Mouse (Mus musculus) neural tube, embryonic 11.5 days (tissue): ENCODE data around the gene Hpn. TPM values are rescaled to one million over a fixed set of nuclear protein-coding genes. Genes with fewer than 3 reads are reported as not detected.
A peak's percentile ranks its signal among the peaks of the same experiment; 100 is the strongest.

Source experiments
- ATAC-seq: fragments of 200-750 bp; cut with Nextera tagmentation; 2 replicates; pipeline ENCODE4 v1.8.0; 2017; ENCODE audit warnings: moderate number of reproducible peaks, mild to moderate bottlenecking, moderate TSS enrichment, moderate library complexity; ENCODE audit not compliant: insufficient read depth, low FRiP score, low TSS enrichment
- DNase-seq: peaks from one replicate; pipeline ENCODE4 v3.0.0-alpha.2; 2015; ENCODE audit warnings: low spot score
- H3K27ac ChIP-seq: fragments of 300-500 bp; sonication (generic); 2 replicates; pipeline ENCODE4 v1.5.1; 2014; ENCODE audit warnings: low read depth, mild to moderate bottlenecking, low read length
- H3K27me3 ChIP-seq: fragments of 300-500 bp; sonication (generic); 2 replicates; pipeline ENCODE4 v1.6.1; 2014; ENCODE audit warnings: mild to moderate bottlenecking, low read length, mixed read lengths; ENCODE audit not compliant: control insufficient read depth, insufficient read depth
- H3K36me3 ChIP-seq: fragments of 300-500 bp; sonication (generic); 2 replicates; pipeline ENCODE4 v1.6.1; 2014; ENCODE audit warnings: mild to moderate bottlenecking, low read length, moderate library complexity, mixed read lengths; ENCODE audit not compliant: control insufficient read depth, insufficient read depth
- H3K4me1 ChIP-seq: fragments of 300-500 bp; sonication (generic); 2 replicates; pipeline ENCODE4 v1.6.1; 2014; ENCODE audit warnings: low read length, mixed read lengths; ENCODE audit not compliant: control insufficient read depth, insufficient read depth
- H3K4me2 ChIP-seq: fragments of 300-500 bp; sonication (generic); 2 replicates; pipeline ENCODE4 v1.6.1; 2014; ENCODE audit warnings: low read depth, mild to moderate bottlenecking, moderate library complexity
- H3K4me3 ChIP-seq: fragments of 300-500 bp; sonication (generic); 2 replicates; pipeline ENCODE4 v1.5.1; 2014; ENCODE audit warnings: low read depth, low read length
- H3K9ac ChIP-seq: fragments of 300-500 bp; sonication (generic); 2 replicates; pipeline ENCODE4 v1.6.1; 2014; ENCODE audit warnings: mild to moderate bottlenecking, low read length
- H3K9me3 ChIP-seq: fragments of 300-500 bp; sonication (generic); 2 replicates; pipeline ENCODE4 v1.6.1; 2016; ENCODE audit warnings: low read length; ENCODE audit not compliant: control insufficient read depth
- WGBS: fragments of 180-500 bp; shearing (Covaris S2); extraction: QIAGEN DNeasy Blood & Tissue Kit; methylation state at CpG from one replicate; pipeline ENCODE4 v1.1.7; 2014; 5-methylcytosine and 5-hydroxymethylcytosine counted together
- polyA plus RNA-seq: library from polyadenylated mRNA; unstranded; fragments of >200 nt; fragmentation: Nextera tagmentation; extraction: Ambion mirVana; gene quantifications from 2 replicates; pipeline ENCODE4 v1.2.1, GENCODE M21; 2014

Gene Hpn
- polyA plus RNA-seq, result 1.6 TPM in 2 replicates

DNA sequence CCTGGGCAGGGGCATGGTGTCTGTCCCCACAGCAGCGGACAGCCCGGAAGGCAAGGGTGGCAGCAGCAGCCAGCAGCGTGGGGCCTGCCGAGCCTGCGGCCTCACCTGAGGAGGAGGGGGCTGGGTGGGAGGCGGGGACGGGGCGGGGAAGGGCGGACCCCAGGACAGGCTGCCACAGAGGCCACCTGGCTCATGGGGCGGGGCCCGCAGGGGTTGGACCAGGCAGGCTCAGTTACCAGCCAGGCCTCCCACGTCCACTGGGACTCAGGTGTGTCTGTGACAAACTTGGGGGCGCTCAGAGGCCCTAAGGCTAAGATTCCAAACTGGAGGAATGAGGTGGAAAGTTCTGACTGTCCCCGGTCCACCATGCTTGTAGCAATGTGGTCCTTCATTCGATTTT lies at the start of gene Hpn:
TSS of gene Hpn (minus strand) at position 109 of the 400 bp plus-strand sequence.
- DNase-seq, result no peak
- Histone ChIP-seq H3K36me3 (no peaks in the 10 kb centered on the region), H3K9ac (no peak within 1 kb of the TSS), H3K4me2 (no peak within 1 kb of the TSS), H3K27me3 (no peaks in the 10 kb centered on the region), H3K27ac (no peak within 1 kb of the TSS), H3K9me3 (no peaks in the 10 kb centered on the region), H3K4me3 (no peak within 1 kb of the TSS), H3K4me1 (no peaks in the 10 kb centered on the region)
- ATAC-seq, result no peak
- 24% methylated on average over 13 of the region's 15 CpGs for WGBS

DNA sequence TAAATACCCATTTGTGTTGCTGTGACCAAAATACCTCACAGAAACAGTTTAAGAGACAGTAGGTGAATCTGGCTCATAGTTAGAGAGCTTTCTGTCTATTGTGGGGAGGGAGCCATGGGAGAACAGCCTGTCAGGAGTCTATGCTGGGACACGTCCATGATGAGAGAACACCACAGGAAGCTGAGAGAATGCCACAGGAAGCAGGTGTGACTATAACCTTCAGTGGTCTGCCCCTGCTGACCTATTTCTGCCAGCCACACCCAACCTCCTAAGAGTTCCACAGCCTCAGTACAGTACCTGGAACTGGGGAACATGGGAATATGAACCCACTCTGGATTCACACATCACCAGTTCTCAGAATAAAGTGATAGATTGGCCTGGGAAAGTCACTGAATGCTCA lies 49.7 kb upstream of the Hpn start:
- Histone ChIP-seq H3K4me3 (no peak overlapping the region), H3K9me3 (no peaks in the 10 kb centered on the region), H3K9ac (no peak overlapping the region), H3K4me1 (no peaks in the 10 kb centered on the region), H3K36me3 (no peaks in the 10 kb centered on the region), H3K27me3 (no peaks in the 10 kb centered on the region), H3K4me2 (no peak overlapping the region), H3K27ac (no peak overlapping the region)
- 58% methylated on average over 1 of the region's 1 CpGs for WGBS
- ATAC-seq, result no peak
- no peak for DNase-seq

DNA sequence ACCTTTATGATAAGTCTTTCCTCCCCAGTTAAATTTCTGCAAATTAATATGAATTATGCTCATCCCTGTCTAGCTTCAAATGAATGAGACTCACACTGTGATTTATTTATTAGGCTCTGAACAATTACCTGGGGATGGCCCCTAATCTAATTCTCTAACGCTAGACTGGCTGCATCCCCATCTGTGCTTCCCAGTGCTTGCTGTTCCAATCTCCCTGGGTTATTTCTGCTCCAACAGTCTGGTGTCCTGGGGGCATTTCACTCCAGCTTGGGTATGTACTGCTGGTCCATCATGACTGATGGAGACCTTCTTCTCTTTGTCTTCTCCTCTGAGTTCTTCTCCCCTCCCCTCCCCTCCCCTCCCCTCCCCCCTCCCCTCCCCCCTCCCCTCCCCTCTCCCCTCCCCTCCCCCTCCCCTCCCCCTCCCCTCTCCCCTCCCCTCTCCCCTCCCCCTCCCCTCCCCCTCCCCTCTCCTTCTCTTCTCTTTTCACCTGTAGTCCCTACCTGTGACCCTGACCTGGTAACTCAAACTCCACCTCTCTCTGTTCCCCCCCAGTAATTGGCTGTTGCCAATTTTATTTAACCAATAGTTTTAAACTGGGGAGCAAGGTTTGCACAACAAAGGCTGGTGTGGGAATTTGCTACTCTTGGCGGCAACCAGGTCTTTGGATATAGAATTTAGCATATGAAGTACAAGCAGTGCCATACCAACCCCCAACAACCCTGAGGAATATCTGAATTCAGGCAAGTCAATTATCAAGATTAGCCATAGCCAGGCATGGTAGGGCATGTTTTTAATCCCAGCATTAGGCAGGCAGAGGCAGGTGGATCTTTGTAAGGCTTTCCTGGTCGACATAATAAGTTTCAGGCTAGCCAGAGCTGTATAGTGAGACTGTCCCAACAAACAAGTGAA lies 48.8 kb upstream of the Hpn start:
- H3K27ac ChIP-seq, result no peak overlapping the region
- no peak overlapping the region for H3K4me2 ChIP-seq
- H3K36me3 ChIP-seq, result no peaks in the 10 kb centered on the region
- ATAC-seq (no peak), DNase-seq (no peak)
- 64% methylated on average over 3 of the region's 3 CpGs for WGBS
- no peaks in the 10 kb centered on the region for H3K9me3 ChIP-seq
- no peak overlapping the region for H3K9ac ChIP-seq
- no peaks in the 10 kb centered on the region for H3K27me3 ChIP-seq
- no peaks in the 10 kb centered on the region for H3K4me1 ChIP-seq
- no peak overlapping the region for H3K4me3 ChIP-seq

DNA sequence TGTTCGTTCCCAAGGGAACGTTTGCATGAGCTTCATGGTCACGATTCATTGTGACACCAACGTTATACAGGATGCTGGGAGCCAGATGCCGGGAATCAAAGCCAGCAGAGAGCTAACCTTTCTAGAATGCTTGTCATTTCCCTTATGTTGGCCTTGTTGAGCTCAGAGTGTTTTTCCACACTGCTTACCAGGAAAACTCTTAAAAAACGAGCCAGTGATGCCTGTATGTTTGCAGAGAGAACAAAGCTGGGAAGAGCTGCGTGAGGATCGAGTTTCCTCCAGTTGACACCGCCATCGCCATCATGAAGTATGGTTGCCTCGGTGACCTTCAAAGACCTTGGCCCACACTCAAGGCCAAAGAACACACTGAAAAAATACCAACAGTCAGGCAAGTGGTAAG lies 47.2 kb upstream of the Hpn start:
- no peak overlapping the region for H3K27ac ChIP-seq
- no peak for ATAC-seq
- 70% methylated on average over 11 of the region's 11 CpGs for WGBS
- H3K4me2 ChIP-seq, result no peak overlapping the region
- no peak overlapping the region for H3K9ac ChIP-seq
- H3K9me3 ChIP-seq, result no peaks in the 10 kb centered on the region
- H3K4me3 ChIP-seq, result no peak overlapping the region
- H3K27me3 ChIP-seq, result no peaks in the 10 kb centered on the region
- DNase-seq, result no peak
- H3K36me3 ChIP-seq, result no peaks in the 10 kb centered on the region
- no peaks in the 10 kb centered on the region for H3K4me1 ChIP-seq

DNA sequence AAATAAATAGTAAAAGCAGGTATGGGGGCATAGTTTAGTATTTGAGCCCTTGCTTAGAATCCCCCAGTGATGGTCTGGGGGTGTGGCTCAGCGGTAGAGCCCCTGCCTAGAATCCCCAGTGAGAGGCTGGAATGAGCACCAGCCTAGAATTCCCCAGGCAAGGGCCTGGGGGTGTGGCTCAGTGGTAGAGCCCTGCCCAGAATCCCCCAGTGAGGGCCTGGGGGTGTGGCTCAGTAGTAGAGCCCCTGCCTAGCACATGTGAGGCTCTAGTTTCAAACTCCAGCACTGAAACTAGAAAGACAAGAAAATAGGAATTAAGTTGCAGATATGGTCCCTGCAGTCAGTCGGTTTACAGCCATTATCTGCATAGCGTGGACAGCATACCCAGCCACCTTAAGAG lies 46.7 kb upstream of the Hpn start:
- Histone ChIP-seq H3K4me1 (no peaks in the 10 kb centered on the region), H3K36me3 (no peaks in the 10 kb centered on the region), H3K4me3 (no peak overlapping the region), H3K4me2 (no peak overlapping the region), H3K9me3 (no peaks in the 10 kb centered on the region), H3K27me3 (no peaks in the 10 kb centered on the region), H3K9ac (no peak overlapping the region), H3K27ac (no peak overlapping the region)
- no peak for ATAC-seq
- no peak for DNase-seq
- WGBS, result 51% methylated on average over 3 of the region's 3 CpGs

DNA sequence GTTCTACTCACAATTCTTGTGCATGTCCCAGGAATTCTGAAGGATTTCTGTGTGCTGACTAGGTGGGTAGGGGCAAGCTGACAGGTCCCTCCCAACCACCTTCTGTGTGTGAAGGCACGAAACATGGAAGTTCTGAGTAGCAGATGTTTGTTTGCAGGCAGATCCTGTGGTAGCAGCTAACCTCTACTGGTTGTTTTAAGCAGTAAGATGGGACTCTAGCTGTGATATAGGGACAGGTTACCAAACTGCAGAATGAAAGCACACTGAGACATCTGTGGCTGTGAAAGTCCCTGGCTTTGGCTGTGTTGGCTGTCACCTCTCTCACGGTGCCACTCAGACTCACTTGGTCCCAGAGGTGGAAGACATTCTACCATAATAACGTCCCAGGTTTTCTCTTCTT lies 46.2 kb upstream of the Hpn start:
- H3K4me3 ChIP-seq, result no peak overlapping the region
- no peak for ATAC-seq
- H3K4me2 ChIP-seq, result no peak overlapping the region
- no peak overlapping the region for H3K9ac ChIP-seq
- no peak for DNase-seq
- H3K27me3 ChIP-seq, result no peaks in the 10 kb centered on the region
- 76% methylated on average over 3 of the region's 3 CpGs for WGBS
- no peaks in the 10 kb centered on the region for H3K36me3 ChIP-seq
- no peak overlapping the region for H3K27ac ChIP-seq
- no peaks in the 10 kb centered on the region for H3K9me3 ChIP-seq
- no peaks in the 10 kb centered on the region for H3K4me1 ChIP-seq

DNA sequence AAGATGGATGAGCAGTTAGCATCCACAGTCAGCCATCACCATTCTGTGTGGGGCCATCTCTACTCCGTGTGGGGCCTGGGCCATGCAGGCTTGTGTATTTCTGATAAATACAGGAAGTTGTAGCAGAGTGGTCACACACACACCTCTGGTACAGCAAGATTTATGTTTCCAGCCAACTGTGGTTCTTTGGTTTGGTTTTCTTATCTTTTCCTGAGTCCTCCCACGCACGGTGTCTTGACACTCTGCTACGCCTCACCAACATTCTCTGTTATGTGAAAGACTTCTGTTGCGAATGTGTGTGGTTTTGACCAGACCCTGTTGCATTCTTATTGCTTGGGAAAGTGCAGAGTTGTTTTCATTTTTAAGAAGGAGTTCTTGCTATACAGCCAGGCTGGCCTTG lies 45.7 kb upstream of the Hpn start:
- 85% methylated on average over 5 of the region's 5 CpGs for WGBS

DNA sequence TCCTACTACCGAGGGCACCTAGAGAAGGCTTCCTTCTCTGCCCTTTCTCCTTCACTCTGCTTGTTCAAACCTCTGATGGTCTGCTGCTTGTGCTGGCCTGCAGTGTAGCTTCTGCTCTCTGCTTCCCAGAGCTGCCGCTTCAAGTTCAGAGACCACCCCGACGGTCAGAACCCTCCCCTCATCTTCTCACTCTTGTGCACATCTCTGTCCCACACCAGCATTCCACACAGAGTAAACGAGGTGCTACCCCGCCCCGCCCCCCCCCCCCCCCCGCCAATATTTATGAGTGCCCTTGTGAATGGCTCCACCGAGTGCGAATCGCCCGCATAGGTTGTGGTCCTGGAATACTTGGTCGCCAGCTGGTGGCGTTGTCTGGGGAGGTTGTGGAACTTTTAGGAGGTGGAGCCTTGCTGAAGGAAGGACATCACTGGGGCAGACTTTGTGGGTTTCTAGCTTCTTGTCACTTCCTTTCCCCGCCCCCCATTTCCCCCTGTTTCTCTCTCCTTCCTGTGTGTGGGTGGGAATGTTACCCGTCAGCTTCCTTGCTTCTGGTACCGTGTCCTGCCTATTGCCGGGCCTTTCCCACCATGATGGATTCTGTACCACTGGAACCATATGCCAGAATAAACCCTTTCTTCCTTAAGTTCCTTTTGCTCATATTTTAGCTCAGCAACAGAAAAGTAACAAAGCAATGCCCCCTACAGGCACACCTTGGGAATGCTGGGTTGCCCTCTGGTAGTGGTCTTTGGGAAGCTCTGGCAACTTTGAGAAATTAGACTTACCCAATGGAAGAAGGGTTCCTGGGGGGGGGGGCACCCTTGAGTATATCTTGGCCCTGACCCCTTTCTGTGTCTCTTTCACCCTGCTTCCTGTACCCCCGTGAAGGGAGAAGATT lies 41.2 kb upstream of the Hpn start:
- 35% methylated on average over 19 of the region's 19 CpGs for WGBS
- Histone ChIP-seq H3K9ac (no peak overlapping the region), H3K4me2 (no peak overlapping the region)

More for the DNA sequence above, 45.7 kb upstream of the Hpn start:
- Histone ChIP-seq H3K4me2 (no peak overlapping the region), H3K36me3 (no peaks in the 10 kb centered on the region), H3K27ac (no peak overlapping the region), H3K27me3 (no peaks in the 10 kb centered on the region), H3K9ac (no peak overlapping the region), H3K9me3 (no peaks in the 10 kb centered on the region), H3K4me1 (no peaks in the 10 kb centered on the region), H3K4me3 (no peak overlapping the region)
- DNase-seq, result no peak
- ATAC-seq, result no peak

More for the DNA sequence above, 41.2 kb upstream of the Hpn start:
- H3K27me3 ChIP-seq, result no peaks in the 10 kb centered on the region
- H3K27ac ChIP-seq, result no peak overlapping the region
- H3K36me3 ChIP-seq, result no peaks in the 10 kb centered on the region
- no peaks in the 10 kb centered on the region for H3K9me3 ChIP-seq
- 0 out of 2 replicates have a peak, but pooled peaks cover 4% of the 10 kb centered on the region for H3K4me1 ChIP-seq
- H3K4me3 ChIP-seq, result no peak overlapping the region
- peak; percentile 43 for DNase-seq
- no peak for ATAC-seq
